8 mouse cellular contexts compared by ENCODE assay signal in genomic region chr19:5818590-5818977, GRCm38 (mm10). TPM values are rescaled to one million over a fixed set of nuclear protein-coding genes. Genes with fewer than 3 reads are reported as not detected.
A peak's percentile ranks its signal among the peaks of the same experiment; 100 is the strongest.
DNase-seq lines count a peak whose midpoint lies in the region; ATAC-seq and TF ChIP-seq lines count a peak whose summit lies in the region.
"Had no signal": no experiment of that assay in that cellular context is flagged by ENCODE, and none has a peak within 500 bp of the region (broad histone marks: within the 10 kb centered on the region; RNA-seq: fewer than 3 reads in every experiment).

No protein-coding gene starts in this region.

- no peak for TF ChIP-seq CTCF in kidney, adult 2 months (conservative IDR thresholded peaks at IDR 0.05; ENCODE audit: insufficient read depth, insufficient read length, low read depth, low read length)
- TF ChIP-seq CTCF in liver, embryonic 14.5 days (IDR thresholded peaks at IDR 0.05; ENCODE audit: low read depth) = no peak

- H3K4me1 ChIP-seq in kidney, adult 2 months (ENCODE audit: control insufficient read depth, insufficient read depth, low read length) = peaks cover 41% of the 10 kb centered on the region
- peaks cover 12 to 41% of the 10 kb centered on the region in 2 experiments; a peak in 3 of 4 replicates for H3K4me1 ChIP-seq in ES-E14 (ENCODE audit: control insufficient read depth in 2 of 2, insufficient read depth in 2 of 2, low read length in 2 of 2, poor library complexity in 1 of 2)
- peaks cover 13% of the 10 kb centered on the region for H3K4me1 ChIP-seq in brown adipose tissue, adult 24 weeks (ENCODE audit: control insufficient read depth, insufficient read depth, insufficient read length, low read length)
- peaks cover 8 to 32% of the 10 kb centered on the region in 2 experiments for H3K4me1 ChIP-seq in liver, embryonic 14.5 days (replicated peaks; ENCODE audit: control insufficient read depth in 2 of 2, insufficient read depth in 2 of 2, low read length in 1 of 2)

- peak overlapping the region; percentile 84 for H3K27ac ChIP-seq in kidney, adult 2 months (ENCODE audit: insufficient read depth, low read depth, low read length)
- H3K27ac ChIP-seq in ES-E14 (ENCODE audit: insufficient read depth, low read depth, low read length, poor library complexity, severe bottlenecking) = peak overlapping the region; percentile 60; the same call in 1 of the 2 replicates
- peak overlapping the region; percentile 7; the same call in 1 of the 2 replicates for H3K27ac ChIP-seq in brown adipose tissue, adult 24 weeks (replicated peaks; ENCODE audit: low read depth, low read length)
- peak overlapping the region; percentile 63 for H3K27ac ChIP-seq in liver, embryonic 14.5 days

- no peak overlapping the region for H3K4me3 ChIP-seq in kidney, adult 2 months (ENCODE audit: insufficient read depth, low read depth, low read length)
- H3K4me3 ChIP-seq in ES-E14 (ENCODE audit: insufficient read depth in 1 of 2, low read depth in 1 of 2, low read length in 2 of 2, poor library complexity in 1 of 2, severe bottlenecking in 1 of 2) = no peak overlapping the region; a peak in 1 of 4 replicates
- H3K4me3 ChIP-seq in brown adipose tissue, adult 24 weeks (ENCODE audit: insufficient read depth, low read depth, low read length) = no peak overlapping the region
- H3K4me3 ChIP-seq in liver, embryonic 14.5 days (ENCODE audit: insufficient read depth in 1 of 2, low read depth in 2 of 2, low read length in 2 of 2) = no peak overlapping the region

- no peaks in the 10 kb centered on the region for H3K27me3 ChIP-seq in kidney, adult 2 months (replicated peaks; ENCODE audit: control insufficient read depth, insufficient read depth, low read length)
- H3K27me3 ChIP-seq in liver, embryonic 14.5 days (ENCODE audit: control insufficient read depth, insufficient read depth, low read length) = no peaks in the 10 kb centered on the region
- H3K27me3 ChIP-seq: Patski had no signal

- no peak for TF ChIP-seq EP300 in liver, embryonic 14.5 days (IDR thresholded peaks at IDR 0.05; ENCODE audit: low read depth)

- no peak for DNase-seq in kidney, adult 2 months
- DNase-seq in kidney, adult 18-20 months = no peak
- no peak for DNase-seq in ES-E14 (ENCODE audit: low read depth, low spot score)
- no peak for DNase-seq in liver, embryonic 14.5 days (ENCODE audit: low read depth in 3 of 3, low spot score in 3 of 3)
- DNase-seq in spleen, postnatal 36 days (ENCODE audit: low spot score in 2 of 2) = no peak

- no peak for ATAC-seq in liver, embryonic 14.5 days (ENCODE audit: insufficient read depth)
- no peak for ATAC-seq in megakaryocyte progenitor cell, adult 5-6 weeks (replicated peaks; ENCODE audit: poor library complexity)

- 60% methylated on average over 6 of the region's 6 CpGs for whole genome bisulfite sequencing in kidney, adult 2 months
- WGBS in liver, embryonic 14.5 days (ENCODE audit: insufficient replicate concordance) = 62% methylated on average over 6 of the region's 6 CpGs

- no peak for TF ChIP-seq POLR2A in kidney, adult 2 months (IDR thresholded peaks at IDR 0.05; ENCODE audit: low read depth, low read length)

- in situ Hi-C loops in ES-E14 (cut with MboI; ENCODE audit: low sequenced_read_pairs in 2 of 2, unreplicated experiment in 2 of 2) = no loop called here

- H3K9ac ChIP-seq in ES-E14 (ENCODE audit: insufficient read depth, low read depth, low read length, poor library complexity, severe bottlenecking) = no peak overlapping the region
- H3K9ac ChIP-seq in liver, embryonic 14.5 days (replicated peaks) = no peak overlapping the region

- H3K36me3 ChIP-seq in kidney, adult 2 months (ENCODE audit: control insufficient read depth, insufficient read depth, low read length) = no peaks in the 10 kb centered on the region
- H3K36me3 ChIP-seq in ES-E14 (ENCODE audit: control insufficient read depth, insufficient read depth, low read length, poor library complexity, severe bottlenecking) = no peaks in the 10 kb centered on the region
- no peaks in the 10 kb centered on the region for H3K36me3 ChIP-seq in liver, embryonic 14.5 days (replicated peaks; ENCODE audit: control insufficient read depth, insufficient read depth, low read depth)

- H3K9me3 ChIP-seq in ES-E14 (ENCODE audit: control insufficient read depth, insufficient read depth, low read depth, low read length) = no peaks in the 10 kb centered on the region
- H3K9me3 ChIP-seq in liver, embryonic 14.5 days (ENCODE audit: control insufficient read depth, low read length) = no peaks in the 10 kb centered on the region

- peak overlapping the region; percentile 81 for H3K4me2 ChIP-seq in liver, embryonic 14.5 days (ENCODE audit: low read depth)

TF ChIP-seq in ES-E14, 5 proteins besides CTCF, POLR2A, EP300 and RAD21:
- TF ChIP-seq HCFC1 (IDR thresholded peaks at IDR 0.05; ENCODE audit: borderline replicate concordance, insufficient read depth, low read length) = no peak
- no peak for TF ChIP-seq CHD2 (IDR thresholded peaks at IDR 0.05; ENCODE audit: low read depth, low read length)
- TF ChIP-seq ZC3H11A (IDR thresholded peaks at IDR 0.05; ENCODE audit: borderline replicate concordance, low read depth, low read length) = no peak
- TF ChIP-seq MAFK (IDR thresholded peaks at IDR 0.05; ENCODE audit: insufficient read depth, low read depth, low read length) = no peak
- no peak for TF ChIP-seq ZNF384 (IDR thresholded peaks at IDR 0.05; ENCODE audit: low read depth, low read length)

RNA-seq across cellular contexts. Expression of gene Scyl1, which starts 47.4 kb away (rescaled TPM):
- polyA plus RNA-seq in kidney, adult 2 months (2012; rRNA removed) = 107 and 134 TPM in 2 replicates
- total RNA-seq in ES-E14 (2012; rRNA removed) = 55.6 and 80.8 TPM in 2 replicates
- polyA plus RNA-seq in brown adipose tissue, adult 24 weeks (2012; ENCODE audit: insufficient read depth, insufficient read length, missing spikeins) = 49.2 and 54.3 TPM in 2 replicates
- polyA plus RNA-seq in liver, embryonic 14.5 days (2012; rRNA removed) = 21.1 and 27.1 TPM in 2 replicates
- 15.8 and 18.6 TPM in 2 replicates for polyA plus RNA-seq in liver, embryonic 14.5 days (2014; fragmentation: Nextera tagmentation; extraction: Ambion mirVana)
- 15.7 and 19.9 TPM in 2 replicates for total RNA-seq in megakaryocyte progenitor cell, adult 5-6 weeks (2015)
- 23.9 and 28.2 TPM in 2 replicates for total RNA-seq in megakaryocyte progenitor cell, adult 5-6 weeks (2017)

RNA-seq across cellular contexts. Expression of gene Frmd8, which starts 56.5 kb away (rescaled TPM):
- polyA plus RNA-seq in kidney, adult 2 months (2012; rRNA removed) = 18.5 and 23.1 TPM in 2 replicates
- 33.4 and 35.7 TPM in 2 replicates for total RNA-seq in ES-E14 (2012; rRNA removed)
- polyA plus RNA-seq in brown adipose tissue, adult 24 weeks (2012; ENCODE audit: insufficient read depth, insufficient read length, missing spikeins) = 6.6 and 7.0 TPM in 2 replicates
- 5.9 and 6.7 TPM in 2 replicates for polyA plus RNA-seq in liver, embryonic 14.5 days (2012; rRNA removed)
- polyA plus RNA-seq in liver, embryonic 14.5 days (2014; fragmentation: Nextera tagmentation; extraction: Ambion mirVana) = 6.6 and 8.4 TPM in 2 replicates
- total RNA-seq in megakaryocyte progenitor cell, adult 5-6 weeks (2015) = 15.7 and 16.3 TPM in 2 replicates
- total RNA-seq in megakaryocyte progenitor cell, adult 5-6 weeks (2017) = 16.2 and 17.7 TPM in 2 replicates

RNA-seq across cellular contexts. Expression of gene Slc25a45, which starts 59.0 kb away (rescaled TPM):
- polyA plus RNA-seq in kidney, adult 2 months (2012; rRNA removed) = 52.7 and 63.4 TPM in 2 replicates
- 1.2 and 1.9 TPM in 2 replicates for total RNA-seq in ES-E14 (2012; rRNA removed)
- polyA plus RNA-seq in brown adipose tissue, adult 24 weeks (2012; ENCODE audit: insufficient read depth, insufficient read length, missing spikeins) = 2.3 and 2.4 TPM in 2 replicates
- 5.3 and 5.8 TPM in 2 replicates for polyA plus RNA-seq in liver, embryonic 14.5 days (2012; rRNA removed)
- polyA plus RNA-seq in liver, embryonic 14.5 days (2014; fragmentation: Nextera tagmentation; extraction: Ambion mirVana) = 3.2 and 4.6 TPM in 2 replicates
- 28.7 and 30.5 TPM in 2 replicates for total RNA-seq in megakaryocyte progenitor cell, adult 5-6 weeks (2015)
- total RNA-seq in megakaryocyte progenitor cell, adult 5-6 weeks (2017) = 30.2 and 39.5 TPM in 2 replicates

Comparison
In these comparisons a context has a peak if more than half of its experiments do, and no peak if none do; other contexts are left out.
1. H3K27ac ChIP-seq: peak in every context shown above with its lines; median percentile 84 in kidney, adult 2 months; 63 in liver, embryonic 14.5 days; 60 in ES-E14; 7 in brown adipose tissue, adult 24 weeks.